Mouse (Mus musculus): ENCODE data around the gene Mill2.

DNA sequence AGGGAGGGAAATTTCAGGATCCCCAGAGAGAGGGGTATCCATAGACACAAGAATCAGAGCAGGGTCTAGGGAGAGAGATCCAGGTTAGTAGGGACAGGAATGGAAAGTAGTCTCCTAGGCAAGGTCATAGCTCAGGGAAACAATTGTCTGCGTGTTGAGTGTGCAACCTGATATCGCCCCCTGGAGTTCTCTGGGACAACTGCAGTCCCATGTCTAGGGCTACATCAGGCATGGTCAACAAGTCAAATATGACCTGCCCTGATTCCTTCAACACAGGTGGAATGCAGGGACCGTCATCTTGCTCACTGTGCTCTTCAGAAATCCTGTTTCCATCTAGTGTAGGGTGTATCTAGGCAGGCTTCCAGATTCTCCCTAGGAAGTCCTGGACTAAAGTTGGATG is 40.6 kb upstream of the Mill2 start:
- no peak for TF ChIP-seq CTCF (IDR thresholded peaks at IDR 0.05; ENCODE audit: control insufficient read depth, insufficient read depth, insufficient read length)
- TF ChIP-seq MAX (IDR thresholded peaks at IDR 0.05) = no peak
- no peak for TF ChIP-seq FOSL1 (IDR thresholded peaks at IDR 0.05; ENCODE audit: insufficient read depth, low read length, poor library complexity, severe bottlenecking)
- TF ChIP-seq CEBPB (IDR thresholded peaks at IDR 0.05; ENCODE audit: low read depth) = no peak
- TF ChIP-seq USF1 (IDR thresholded peaks at IDR 0.05; ENCODE audit: low read depth) = no peak
